Mouse (Mus musculus): ENCODE measurements around the gene 2210016L21Rik. TPM values are rescaled to one million over a fixed set of nuclear protein-coding genes. Genes with fewer than 3 reads are reported as not detected.

The 2210016L21Rik gene
- polyA plus RNA-seq (2015; fragmentation: Nextera tagmentation; extraction: Ambion mirVana), result 48.0 and 49.2 TPM in 2 replicates

- peak within 1 kb of the TSS; percentile 97 for H3K9ac ChIP-seq (ENCODE audit: low read length)
- H3K9me3 ChIP-seq (ENCODE audit: control insufficient read depth, low read length), result no peaks in the 10 kb centered on the region
- H3K4me1 ChIP-seq (replicated peaks; ENCODE audit: control insufficient read depth, insufficient read depth, low read length), result peaks cover 5% of the 10 kb centered on the region; the same call in 1 of the 2 replicates
- no peaks in the 10 kb centered on the region for H3K27me3 ChIP-seq (ENCODE audit: control insufficient read depth, insufficient read depth, low read depth, low read length)
- H3K4me3 ChIP-seq (ENCODE audit: low read length), result peak within 1 kb of the TSS; percentile 92
- H3K27ac ChIP-seq (ENCODE audit: low read length), result peak within 1 kb of the TSS; percentile 81
- H3K36me3 ChIP-seq (ENCODE audit: control insufficient read depth, insufficient read depth, low read length), result peaks cover 4% of the 10 kb centered on the region
- peak; percentile 96 for ATAC-seq (ENCODE audit: low read depth)
- 1% methylated on average over 39 of the region's 39 CpGs for whole genome bisulfite sequencing
- peak within 1 kb of the TSS; percentile 75 for H3K4me2 ChIP-seq (ENCODE audit: low read depth, low read length)
Observed at GRCm38 (mm10) chr5:114942074-114942765, at the start of gene 2210016L21Rik. 2210016L21Rik (plus strand) TSS chr5:114942158.

- Histone ChIP-seq H3K27ac (ENCODE audit: low read length) (no peak overlapping the region), H3K4me3 (ENCODE audit: low read length) (no peak overlapping the region), H3K27me3 (ENCODE audit: control insufficient read depth, insufficient read depth, low read depth, low read length) (no peaks in the 10 kb centered on the region), H3K9me3 (ENCODE audit: control insufficient read depth, low read length) (no peaks in the 10 kb centered on the region), H3K36me3 (ENCODE audit: control insufficient read depth, insufficient read depth, low read length) (no peaks in the 10 kb centered on the region), H3K4me1 (replicated peaks; ENCODE audit: control insufficient read depth, insufficient read depth, low read length) (peaks cover 4% of the 10 kb centered on the region; the same call in 1 of the 2 replicates), H3K4me2 (ENCODE audit: low read depth, low read length) (no peak overlapping the region), H3K9ac (ENCODE audit: low read length) (no peak overlapping the region)
- ATAC-seq (ENCODE audit: low read depth), result no peak
- 78% methylated on average over 4 of the region's 4 CpGs for WGBS
Observed at GRCm38 (mm10) chr5:114895542-114895941, 46.4 kb upstream of the 2210016L21Rik start.

GRCm38 (mm10) chr5:114896688-114897373 lies 45.1 kb upstream of the 2210016L21Rik start, which contains the start of gene Oasl2:
Oasl2 (plus strand) TSS chr5:114896936.
- Histone ChIP-seq H3K27me3 (ENCODE audit: control insufficient read depth, insufficient read depth, low read depth, low read length) (no peaks in the 10 kb centered on the region), H3K36me3 (ENCODE audit: control insufficient read depth, insufficient read depth, low read length) (no peaks in the 10 kb centered on the region), H3K4me3 (ENCODE audit: low read length) (peak within 1 kb of the TSS; percentile 43), H3K9me3 (ENCODE audit: control insufficient read depth, low read length) (no peaks in the 10 kb centered on the region), H3K4me1 (replicated peaks; ENCODE audit: control insufficient read depth, insufficient read depth, low read length) (peaks cover 4% of the 10 kb centered on the region; the same call in 1 of the 2 replicates), H3K4me2 (ENCODE audit: low read depth, low read length) (peak within 1 kb of the TSS; percentile 53), H3K9ac (ENCODE audit: low read length) (peak within 1 kb of the TSS; percentile 45), H3K27ac (ENCODE audit: low read length) (no peak within 1 kb of the TSS)
- WGBS, result 55% methylated on average over 13 of the region's 13 CpGs
- no peak for ATAC-seq (ENCODE audit: low read depth)

GRCm38 (mm10) chr5:114897374-114897793 lies 44.6 kb upstream of the 2210016L21Rik start:
- H3K9ac ChIP-seq (ENCODE audit: low read length), result peak overlapping the region; percentile 45
- no peaks in the 10 kb centered on the region for H3K9me3 ChIP-seq (ENCODE audit: control insufficient read depth, low read length)
- peaks cover 4% of the 10 kb centered on the region; the same call in 1 of the 2 replicates for H3K4me1 ChIP-seq (replicated peaks; ENCODE audit: control insufficient read depth, insufficient read depth, low read length)
- ATAC-seq (ENCODE audit: low read depth), result no peak
- H3K27me3 ChIP-seq (ENCODE audit: control insufficient read depth, insufficient read depth, low read depth, low read length), result no peaks in the 10 kb centered on the region
- H3K4me2 ChIP-seq (ENCODE audit: low read depth, low read length), result peak overlapping the region; percentile 53
- H3K36me3 ChIP-seq (ENCODE audit: control insufficient read depth, insufficient read depth, low read length), result no peaks in the 10 kb centered on the region
- peak overlapping the region; percentile 43 for H3K4me3 ChIP-seq (ENCODE audit: low read length)
- 8% methylated on average over 7 of the region's 7 CpGs for WGBS
- no peak overlapping the region for H3K27ac ChIP-seq (ENCODE audit: low read length)

- no peaks in the 10 kb centered on the region for H3K9me3 ChIP-seq (ENCODE audit: control insufficient read depth, low read length)
- H3K4me2 ChIP-seq (ENCODE audit: low read depth, low read length), result no peak overlapping the region
- H3K27ac ChIP-seq (ENCODE audit: low read length), result no peak overlapping the region
- ATAC-seq (ENCODE audit: low read depth), result no peak
- H3K36me3 ChIP-seq (ENCODE audit: control insufficient read depth, insufficient read depth, low read length), result no peaks in the 10 kb centered on the region
- H3K4me3 ChIP-seq (ENCODE audit: low read length), result no peak overlapping the region
- peaks cover 4% of the 10 kb centered on the region; the same call in 1 of the 2 replicates for H3K4me1 ChIP-seq (replicated peaks; ENCODE audit: control insufficient read depth, insufficient read depth, low read length)
- H3K27me3 ChIP-seq (ENCODE audit: control insufficient read depth, insufficient read depth, low read depth, low read length), result no peaks in the 10 kb centered on the region
- 64% methylated on average over 7 of the region's 7 CpGs for WGBS
- no peak overlapping the region for H3K9ac ChIP-seq (ENCODE audit: low read length)
Observed at GRCm38 (mm10) chr5:114898857-114899256, 43.1 kb upstream of the 2210016L21Rik start.

- H3K36me3 ChIP-seq (ENCODE audit: control insufficient read depth, insufficient read depth, low read length), result no peaks in the 10 kb centered on the region
- ATAC-seq (ENCODE audit: low read depth), result no peak
- no peak overlapping the region for H3K27ac ChIP-seq (ENCODE audit: low read length)
- 24% methylated on average over 1 of the region's 1 CpGs for WGBS
- no peaks in the 10 kb centered on the region for H3K9me3 ChIP-seq (ENCODE audit: control insufficient read depth, low read length)
- no peaks in the 10 kb centered on the region for H3K27me3 ChIP-seq (ENCODE audit: control insufficient read depth, insufficient read depth, low read depth, low read length)
- peaks cover 1% of the 10 kb centered on the region; the same call in 1 of the 2 replicates for H3K4me1 ChIP-seq (replicated peaks; ENCODE audit: control insufficient read depth, insufficient read depth, low read length)
- H3K9ac ChIP-seq (ENCODE audit: low read length), result no peak overlapping the region
- H3K4me2 ChIP-seq (ENCODE audit: low read depth, low read length), result no peak overlapping the region
- no peak overlapping the region for H3K4me3 ChIP-seq (ENCODE audit: low read length)
Observed at GRCm38 (mm10) chr5:114902413-114902812, 39.5 kb upstream of the 2210016L21Rik start.

GRCm38 (mm10) chr5:114908598-114909305 lies 33.2 kb upstream of the 2210016L21Rik start:
- Histone ChIP-seq H3K27me3 (ENCODE audit: control insufficient read depth, insufficient read depth, low read depth, low read length) (no peaks in the 10 kb centered on the region), H3K27ac (ENCODE audit: low read length) (no peak overlapping the region), H3K4me2 (ENCODE audit: low read depth, low read length) (no peak overlapping the region), H3K4me3 (ENCODE audit: low read length) (no peak overlapping the region), H3K36me3 (ENCODE audit: control insufficient read depth, insufficient read depth, low read length) (no peaks in the 10 kb centered on the region), H3K9me3 (ENCODE audit: control insufficient read depth, low read length) (no peaks in the 10 kb centered on the region), H3K9ac (ENCODE audit: low read length) (no peak overlapping the region), H3K4me1 (replicated peaks; ENCODE audit: control insufficient read depth, insufficient read depth, low read length) (no peaks in the 10 kb centered on the region)
- ATAC-seq (ENCODE audit: low read depth), result no peak
- WGBS, result 46% methylated on average over 13 of the region's 13 CpGs

GRCm38 (mm10) chr5:114913686-114914085 lies 28.3 kb upstream of the 2210016L21Rik start:
- Histone ChIP-seq H3K4me2 (ENCODE audit: low read depth, low read length) (no peak overlapping the region), H3K4me3 (ENCODE audit: low read length) (no peak overlapping the region), H3K27ac (ENCODE audit: low read length) (no peak overlapping the region), H3K4me1 (replicated peaks; ENCODE audit: control insufficient read depth, insufficient read depth, low read length) (no peaks in the 10 kb centered on the region), H3K36me3 (ENCODE audit: control insufficient read depth, insufficient read depth, low read length) (no peaks in the 10 kb centered on the region), H3K9ac (ENCODE audit: low read length) (no peak overlapping the region), H3K27me3 (ENCODE audit: control insufficient read depth, insufficient read depth, low read depth, low read length) (no peaks in the 10 kb centered on the region), H3K9me3 (ENCODE audit: control insufficient read depth, low read length) (no peaks in the 10 kb centered on the region)
- ATAC-seq (ENCODE audit: low read depth), result no peak
- 59% methylated on average over 4 of the region's 4 CpGs for WGBS

GRCm38 (mm10) chr5:114914855-114915254 lies 27.1 kb upstream of the 2210016L21Rik start:
- 52% methylated on average over 8 of the region's 8 CpGs for WGBS
- no peaks in the 10 kb centered on the region for H3K4me1 ChIP-seq (replicated peaks; ENCODE audit: control insufficient read depth, insufficient read depth, low read length)
- no peak for ATAC-seq (ENCODE audit: low read depth)
- H3K4me3 ChIP-seq (ENCODE audit: low read length), result no peak overlapping the region
- no peaks in the 10 kb centered on the region for H3K27me3 ChIP-seq (ENCODE audit: control insufficient read depth, insufficient read depth, low read depth, low read length)
- H3K4me2 ChIP-seq (ENCODE audit: low read depth, low read length), result no peak overlapping the region
- H3K9me3 ChIP-seq (ENCODE audit: control insufficient read depth, low read length), result no peaks in the 10 kb centered on the region
- no peak overlapping the region for H3K27ac ChIP-seq (ENCODE audit: low read length)
- no peaks in the 10 kb centered on the region for H3K36me3 ChIP-seq (ENCODE audit: control insufficient read depth, insufficient read depth, low read length)
- H3K9ac ChIP-seq (ENCODE audit: low read length), result no peak overlapping the region

Measured in lung, embryonic 16.5 days (tissue).